Mouse (Mus musculus): ENCODE measurements at regions not wholly inside any gene's neighbourhood (a gene's known extent, or its start where the extent isn't known, plus 50 kb on each side); places are given as distances from the start of the nearest gene placed in this dataset.

GRCm38 (mm10) chr16:67735398-67735797 lies 114.7 kb upstream of the Cadm2 start:
- no peak overlapping the region for H3K27ac ChIP-seq
- no peaks in the 10 kb centered on the region for H3K36me3 ChIP-seq (replicated peaks)
- no peak overlapping the region for H3K4me3 ChIP-seq (replicated peaks)
- no peak overlapping the region for H3K4me2 ChIP-seq
- no peaks in the 10 kb centered on the region for H3K27me3 ChIP-seq
- 78% methylated on average over 2 of the region's 2 CpGs for WGBS
- H3K9ac ChIP-seq: no peak overlapping the region
- ATAC-seq (ENCODE audit: low FRiP score): no peak
- H3K4me1 ChIP-seq: no peaks in the 10 kb centered on the region
- no peaks in the 10 kb centered on the region for H3K9me3 ChIP-seq

- H3K9me3 ChIP-seq: no peaks in the 10 kb centered on the region
- no peak overlapping the region for H3K4me2 ChIP-seq
- WGBS: 76% methylated on average over 3 of the region's 3 CpGs
- no peak overlapping the region for H3K27ac ChIP-seq
- H3K27me3 ChIP-seq: no peaks in the 10 kb centered on the region
- H3K4me1 ChIP-seq: no peaks in the 10 kb centered on the region
- no peak for ATAC-seq (ENCODE audit: low FRiP score)
- H3K36me3 ChIP-seq (replicated peaks): no peaks in the 10 kb centered on the region
- H3K4me3 ChIP-seq (replicated peaks): no peak overlapping the region
- no peak overlapping the region for H3K9ac ChIP-seq
These were observed 77.9 kb upstream of the Cadm2 start for GRCm38 (mm10) chr16:67698619-67699018.

All from forebrain, embryonic 12.5 days (tissue).